Mouse (Mus musculus) spleen, postnatal 0 days (tissue): Measurements from ENCODE around the gene Eml5. TPM values are rescaled to one million over a fixed set of nuclear protein-coding genes. Genes with fewer than 3 reads are reported as not detected.

Source experiments
- polyA plus RNA-seq: library from polyadenylated mRNA; unstranded; fragments of >200 nt; fragmentation: Nextera tagmentation; extraction: Ambion mirVana; gene quantifications from 2 replicates; pipeline ENCODE4 v1.2.1, GENCODE M21; 2015

The Eml5 gene
- polyA plus RNA-seq: 0.77 and 1.8 TPM in 2 replicates

DNA sequence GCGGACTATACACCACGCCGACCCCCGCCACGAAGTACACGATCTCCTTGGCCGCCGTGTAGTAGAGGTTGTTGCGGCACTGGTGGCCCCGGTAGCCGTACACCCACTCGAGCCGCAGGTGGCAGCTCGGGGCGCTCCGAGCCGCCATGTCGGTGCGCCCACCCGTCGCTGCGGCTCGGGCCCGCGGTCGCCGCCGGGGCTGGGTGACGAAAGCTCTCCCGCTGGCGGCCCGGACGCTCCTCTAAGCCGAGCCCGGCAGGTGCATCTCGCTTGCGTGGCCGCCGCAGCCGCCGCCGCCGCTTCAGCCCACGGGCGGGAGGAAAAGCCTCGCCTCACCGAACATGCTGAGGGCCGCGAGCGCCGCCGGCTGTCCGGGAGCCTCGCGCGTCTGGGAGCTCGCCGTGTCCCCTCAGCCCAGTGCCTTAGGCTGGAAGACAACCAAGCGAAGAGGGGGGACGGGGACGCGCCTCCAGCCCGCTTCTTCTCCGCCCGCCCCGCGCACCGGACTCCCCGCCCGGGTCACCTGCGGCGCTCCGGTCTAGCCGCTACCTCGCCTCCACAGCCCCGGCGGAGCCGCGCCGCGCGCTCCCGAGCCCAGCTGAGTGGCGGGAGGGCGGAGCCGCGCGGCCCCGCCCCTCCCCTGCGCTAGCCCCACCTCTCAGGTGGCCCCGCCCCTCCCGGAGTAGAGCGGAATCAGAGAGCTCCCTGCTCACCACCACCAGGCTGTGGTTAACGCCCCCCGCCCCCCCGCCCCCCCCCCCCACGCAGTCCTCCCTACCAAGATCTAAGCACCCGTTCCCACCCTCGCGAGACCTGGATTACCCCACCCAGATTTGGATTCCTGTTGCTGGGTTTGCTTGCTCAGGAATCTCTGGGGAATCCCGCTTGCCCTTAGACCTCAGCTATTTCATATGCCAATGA lies at the start of gene Eml5:
Gene Eml5 (minus strand): TSS at position 604 of the 921 bp plus-strand sequence.

GRCm38 (mm10) chr12:98920194-98920991 lies 19.1 kb upstream of the Eml5 start, which contains the start of gene Ttc8:
Gene Ttc8 (plus strand): TSS chr12:98920574.

GRCm38 (mm10) chr12:98746746-98747379 lies 154.4 kb downstream of the Eml5 start, which contains the start of gene Zc3h14:
Gene Zc3h14 (plus strand): TSS chr12:98746964.

DNA sequence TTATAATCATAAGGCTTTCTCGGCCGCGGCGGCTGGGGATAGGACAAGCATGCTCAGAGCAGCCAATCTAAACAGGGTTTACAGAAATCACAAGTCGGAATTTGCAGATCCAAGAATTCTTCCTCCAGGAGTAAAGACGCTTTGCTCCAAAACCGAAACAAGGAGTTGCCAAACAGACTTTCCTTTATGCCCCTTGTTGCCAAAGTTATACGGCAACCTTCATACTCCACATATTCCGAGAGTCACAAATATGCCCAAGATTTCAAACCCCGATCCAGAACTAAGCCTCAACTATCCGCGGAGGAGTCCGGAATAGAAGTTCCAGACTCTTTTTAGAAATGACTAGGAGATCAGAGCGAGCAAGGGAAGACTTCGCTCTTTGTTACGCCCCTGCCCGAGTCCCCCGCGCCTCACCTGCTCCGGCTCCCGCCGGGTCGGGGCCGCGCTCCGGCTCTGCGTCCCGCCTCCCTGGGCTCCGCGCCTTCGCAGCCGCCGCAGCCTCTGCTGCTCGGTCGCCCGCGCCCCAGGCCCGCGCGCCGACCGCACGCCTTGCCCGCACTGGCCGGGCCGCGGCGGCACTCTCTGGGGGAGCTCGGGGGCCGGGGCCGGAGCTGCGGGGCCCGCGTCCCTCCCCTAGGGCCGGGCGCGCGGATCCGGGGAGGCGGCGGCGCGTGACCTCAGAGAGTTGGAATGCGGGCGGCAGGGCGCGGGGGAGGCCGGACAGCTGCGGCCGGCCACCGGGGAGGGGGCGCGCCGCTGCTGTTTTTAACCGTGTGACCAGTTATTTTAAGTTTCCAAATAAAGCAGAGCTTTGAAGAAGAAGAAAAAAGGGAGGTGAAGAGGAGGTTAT lies 164.1 kb downstream of the Eml5 start, which contains the start of gene Ptpn21:
Gene Ptpn21 (minus strand): TSS at position 455 of the 850 bp plus-strand sequence.

Other genes with a start within 250 kb of the Eml5 start
- gene Ptpn21, start 164.1 kb downstream of the Eml5 start, polyA plus RNA-seq: 2.2 and 2.3 TPM in 2 replicates
- 38.0 and 40.8 TPM in 2 replicates for gene Zc3h14, start 154.5 kb downstream of the Eml5 start, polyA plus RNA-seq
- gene Ttc8, start 19.1 kb upstream of the Eml5 start, polyA plus RNA-seq: 4.9 TPM in 2 replicates